Mouse (Mus musculus) testis, adult 2 months (tissue): ENCODE measurements around the gene Fam53a. TPM values are rescaled to one million over a fixed set of nuclear protein-coding genes. Genes with fewer than 3 reads are reported as not detected.
A peak's percentile ranks its signal among the peaks of the same experiment; 100 is the strongest.

Experiments used
- H3K27ac ChIP-seq: fragments of 200-500 bp; 2 replicates; pipeline ENCODE4 v1.5.1; 2012; ENCODE audit warnings: low read depth, low read length; ENCODE audit not compliant: control insufficient read depth, insufficient read depth
- H3K27me3 ChIP-seq: fragments of 200-500 bp; 2 replicates; pipeline ENCODE4 v1.6.1; 2012; ENCODE audit warnings: mild to moderate bottlenecking, low read length, moderate library complexity; ENCODE audit not compliant: control insufficient read depth, insufficient read depth
- H3K36me3 ChIP-seq: fragments of 200-500 bp; 2 replicates; pipeline ENCODE4 v1.6.1; 2012; ENCODE audit warnings: mild to moderate bottlenecking, low read length; ENCODE audit not compliant: control insufficient read depth, insufficient read depth
- H3K4me1 ChIP-seq: fragments of 200-500 bp; 2 replicates; pipeline ENCODE4 v1.6.1; 2012; ENCODE audit warnings: low read length; ENCODE audit not compliant: control insufficient read depth, insufficient read depth
- H3K4me3 ChIP-seq: fragments of 200-500 bp; 2 replicates; pipeline ENCODE4 v1.5.1; 2012; ENCODE audit warnings: low read depth, mild to moderate bottlenecking, low read length, moderate library complexity, mixed read lengths; ENCODE audit not compliant: control insufficient read depth
- CTCF ChIP-seq: fragments of 200-500 bp; IDR thresholded peaks from 2 replicates; pipeline ENCODE4 v1.5.1; 2012; ENCODE audit warnings: low read depth, mild to moderate bottlenecking, inconsistent platforms, low read length, moderate library complexity; ENCODE audit not compliant: control insufficient read depth, insufficient read depth, insufficient replicate concordance
- POLR2A ChIP-seq: fragments of 200-500 bp; IDR thresholded peaks from 2 replicates; pipeline ENCODE4 v1.6.1; 2012; ENCODE audit warnings: low read depth, mild to moderate bottlenecking, inconsistent platforms, low read length, moderate library complexity; ENCODE audit not compliant: control insufficient read depth
- polyA plus RNA-seq: library from polyadenylated mRNA; depleted of rRNA; stranded (reverse); fragments of >200 nt; gene quantifications from 2 replicates; pipeline ENCODE4 v1.2.3, GENCODE M21; 2012

Gene Fam53a
- polyA plus RNA-seq, 1 experiment = 16.4 TPM

GRCm38 (mm10) chr5:33657787-33658663, 28.6 kb upstream of the Fam53a start, which contains the start of the genes Tacc3 and Tmem129:
Gene Tacc3 (plus strand): TSS chr5:33658128.
Gene Tmem129 (minus strand): TSS chr5:33658416.
- peak within 1 kb of the TSS; percentile 99 for H3K27ac ChIP-seq
- H3K27me3 ChIP-seq = no peaks in the 10 kb centered on the region
- no peak for TF ChIP-seq CTCF
- peak; percentile 94 for TF ChIP-seq POLR2A
- H3K36me3 ChIP-seq = peaks cover 6% of the 10 kb centered on the region
- peak within 1 kb of the TSS; percentile 94 for H3K4me3 ChIP-seq
- peaks cover 7% of the 10 kb centered on the region for H3K4me1 ChIP-seq

- H3K27ac ChIP-seq = peak overlapping the region; percentile 99
- peaks cover 4% of the 10 kb centered on the region for H3K36me3 ChIP-seq
- H3K4me1 ChIP-seq = peaks cover 10% of the 10 kb centered on the region
- H3K4me3 ChIP-seq = peak overlapping the region; percentile 94
- H3K27me3 ChIP-seq = no peaks in the 10 kb centered on the region
- TF ChIP-seq CTCF = no peak
- no peak for TF ChIP-seq POLR2A
Observed at GRCm38 (mm10) chr5:33657251-33657786, 27.9 kb upstream of the Fam53a start.

- Histone ChIP-seq H3K27ac (peak overlapping the region; percentile 99), H3K4me1 (peaks cover 10% of the 10 kb centered on the region)
- TF ChIP-seq POLR2A = no peak
- TF ChIP-seq CTCF = no peak
Observed at GRCm38 (mm10) chr5:33656739-33657138, 27.3 kb upstream of the Fam53a start.

GRCm38 (mm10) chr5:33655251-33655840, 25.9 kb upstream of the Fam53a start:
- TF ChIP-seq CTCF = no peak
- no peak for TF ChIP-seq POLR2A
- Histone ChIP-seq H3K27me3 (no peaks in the 10 kb centered on the region), H3K36me3 (no peaks in the 10 kb centered on the region; the same call in none of the 2 replicates), H3K27ac (no peak overlapping the region), H3K4me3 (peak overlapping the region; percentile 18), H3K4me1 (peaks cover 10% of the 10 kb centered on the region)

More at GRCm38 (mm10) chr5:33656739-33657138, 27.3 kb upstream of the Fam53a start:
- Histone ChIP-seq H3K27me3 (no peaks in the 10 kb centered on the region), H3K4me3 (peak overlapping the region; percentile 94), H3K36me3 (peaks cover 4% of the 10 kb centered on the region)

GRCm38 (mm10) chr5:33654424-33654823, 25.0 kb upstream of the Fam53a start:
- Histone ChIP-seq H3K4me3 (no peak overlapping the region), H3K27me3 (no peaks in the 10 kb centered on the region), H3K36me3 (no peaks in the 10 kb centered on the region; the same call in none of the 2 replicates), H3K27ac (no peak overlapping the region), H3K4me1 (peaks cover 10% of the 10 kb centered on the region)
- no peak for TF ChIP-seq CTCF
- TF ChIP-seq POLR2A = no peak

- TF ChIP-seq CTCF (no peak), POLR2A (no peak)
- H3K27me3 ChIP-seq = no peaks in the 10 kb centered on the region
- H3K27ac ChIP-seq = peak overlapping the region; percentile 80
- peak overlapping the region; percentile 99 for H3K4me3 ChIP-seq
- peaks cover 10% of the 10 kb centered on the region for H3K4me1 ChIP-seq
- H3K36me3 ChIP-seq = no peaks in the 10 kb centered on the region; the same call in none of the 2 replicates
Observed at GRCm38 (mm10) chr5:33652783-33653173, 23.3 kb upstream of the Fam53a start.
